8 mouse cellular contexts compared by ENCODE assay signal in genomic region chr11:95040491-95041138, GRCm38 (mm10). TPM values are rescaled to one million over a fixed set of nuclear protein-coding genes. Genes with fewer than 3 reads are reported as not detected.
DNase-seq lines count a peak whose midpoint lies in the region; ATAC-seq and TF ChIP-seq lines count a peak whose summit lies in the region.

No protein-coding gene starts in this region.

- H3K36me3 ChIP-seq in heart, postnatal 0 days (replicated peaks; ENCODE audit: control insufficient read depth, insufficient read depth, low read length): peaks cover 50% of the 10 kb centered on the region
- peaks cover 10% of the 10 kb centered on the region; the same call in 1 of the 2 replicates for H3K36me3 ChIP-seq in lung, postnatal 0 days (ENCODE audit: insufficient read depth, low read length)

- H3K4me2 ChIP-seq in heart, postnatal 0 days (ENCODE audit: low read depth, low read length): peak overlapping the region; percentile 88
- H3K4me2 ChIP-seq in lung, postnatal 0 days (replicated peaks; ENCODE audit: low read depth, low read length): peak overlapping the region; percentile 90

- TF ChIP-seq POLR2A in bone marrow macrophage, adult 2 months (IDR thresholded peaks at IDR 0.05; ENCODE audit: borderline replicate concordance, low read depth, low read length): no peak

- H3K4me1 ChIP-seq in bone marrow macrophage, adult 2 months (ENCODE audit: control insufficient read depth, insufficient read depth, low read length): peaks cover 5% of the 10 kb centered on the region
- peaks cover 11% of the 10 kb centered on the region; the same call in 1 of the 2 replicates for H3K4me1 ChIP-seq in heart, postnatal 0 days (ENCODE audit: control insufficient read depth, insufficient read depth)
- H3K4me1 ChIP-seq in lung, postnatal 0 days (ENCODE audit: insufficient read depth, low read depth, low read length): peaks cover 14% of the 10 kb centered on the region; the same call in 1 of the 2 replicates

- peak overlapping the region; percentile 76 for H3K4me3 ChIP-seq in bone marrow macrophage, adult 2 months (ENCODE audit: insufficient read depth, low read length)
- peak overlapping the region; percentile 71 for H3K4me3 ChIP-seq in heart, postnatal 0 days (ENCODE audit: low read depth, low read length)
- peak overlapping the region; percentile 65 for H3K4me3 ChIP-seq in lung, postnatal 0 days (ENCODE audit: low read depth, low read length)

- peak; percentile 81 for TF ChIP-seq EP300 in heart, postnatal 0 days (IDR thresholded peaks at IDR 0.05; ENCODE audit: low read depth)
- no peak for TF ChIP-seq EP300 in lung, postnatal 0 days (IDR thresholded peaks at IDR 0.05)

- no peak for TF ChIP-seq CTCF in bone marrow macrophage, adult 2 months (IDR thresholded peaks at IDR 0.05; ENCODE audit: low read depth, low read length)
- no peak for TF ChIP-seq CTCF in heart, postnatal 0 days (IDR thresholded peaks at IDR 0.05; ENCODE audit: low read depth)
- no peak for TF ChIP-seq CTCF in lung, postnatal 0 days (IDR thresholded peaks at IDR 0.05)

- peak overlapping the region; percentile 92 for H3K9ac ChIP-seq in heart, postnatal 0 days (replicated peaks; ENCODE audit: low read depth, low read length)
- peak overlapping the region; percentile 67 for H3K9ac ChIP-seq in lung, postnatal 0 days (replicated peaks; ENCODE audit: low read depth)

- no peaks in the 10 kb centered on the region for H3K27me3 ChIP-seq in heart, postnatal 0 days (ENCODE audit: control insufficient read depth, insufficient read depth, low read length)
- H3K27me3 ChIP-seq in lung, postnatal 0 days (replicated peaks; ENCODE audit: insufficient read depth, low read length): no peaks in the 10 kb centered on the region

- no peak overlapping the region for H3K27ac ChIP-seq in bone marrow macrophage, adult 2 months (ENCODE audit: insufficient read depth, low read depth, low read length)
- H3K27ac ChIP-seq in heart, postnatal 0 days (ENCODE audit: low read depth): peak overlapping the region; percentile 90
- H3K27ac ChIP-seq in lung, postnatal 0 days (ENCODE audit: low read length): peak overlapping the region; percentile 90

- H3K9me3 ChIP-seq in heart, postnatal 0 days (replicated peaks; ENCODE audit: control insufficient read depth, low read length): no peaks in the 10 kb centered on the region
- H3K9me3 ChIP-seq in lung, postnatal 0 days (ENCODE audit: low read length): no peaks in the 10 kb centered on the region

- 2% methylated on average over 20 of the region's 20 CpGs for WGBS in heart, postnatal 0 days
- 2% methylated on average over 20 of the region's 20 CpGs for WGBS in lung, postnatal 0 days

- DNase-seq in ES-CJ7 (ENCODE audit: low read depth, low spot score): peak; percentile 36
- DNase-seq in fibroblast of lung, adult 2 months (ENCODE audit: low read depth): peak; percentile 19
- DNase-seq in heart, postnatal 0 days (ENCODE audit: low spot score): peak; percentile 87
- peak; percentile 90 to 97 for DNase-seq in kidney, postnatal 25 days
- peak; percentile 92 for DNase-seq in lung, postnatal 0 days (ENCODE audit: low spot score)
- DNase-seq in ovary, postnatal 10 days (ENCODE audit: low spot score): peak; percentile 39
- peak; percentile 49 for DNase-seq in thymus, postnatal 4 days

- ATAC-seq in heart, postnatal 0 days (ENCODE audit: insufficient read depth, low read depth): peak; percentile 73
- ATAC-seq in lung, postnatal 0 days: peak; percentile 72

RNA-seq across cellular contexts. Expression of gene Pdk2, which starts 0.5 kb away (rescaled TPM):
- 23.4 and 24.5 TPM in 2 replicates for polyA plus RNA-seq in bone marrow macrophage, adult 2 months (2012; ENCODE audit: insufficient read depth, insufficient read length, missing spikeins)
- total RNA-seq in heart, postnatal 0 days (2014; rRNA removed; ENCODE audit: low replicate concordance): 121 and 168 TPM in 2 replicates
- 179 and 186 TPM in 2 replicates for polyA plus RNA-seq in heart, postnatal 0 days (2015; fragmentation: Nextera tagmentation; extraction: Ambion mirVana)
- polyA plus RNA-seq in lung, postnatal 0 days (2015; fragmentation: Nextera tagmentation; extraction: Ambion mirVana): 39.3 and 51.1 TPM in 2 replicates

RNA-seq across cellular contexts. Expression of gene Samd14, which starts 30.9 kb away (rescaled TPM):
- polyA plus RNA-seq in bone marrow macrophage, adult 2 months (2012; ENCODE audit: insufficient read depth, insufficient read length, missing spikeins): not detected in 2 replicates
- 6.2 and 9.5 TPM in 2 replicates for total RNA-seq in heart, postnatal 0 days (2014; rRNA removed; ENCODE audit: low replicate concordance)
- polyA plus RNA-seq in heart, postnatal 0 days (2015; fragmentation: Nextera tagmentation; extraction: Ambion mirVana): 4.6 and 4.8 TPM in 2 replicates
- 5.4 and 5.8 TPM in 2 replicates for polyA plus RNA-seq in lung, postnatal 0 days (2015; fragmentation: Nextera tagmentation; extraction: Ambion mirVana)

RNA-seq across cellular contexts. Expression of gene Itga3, which starts 36.0 kb away (rescaled TPM):
- polyA plus RNA-seq in bone marrow macrophage, adult 2 months (2012; ENCODE audit: insufficient read depth, insufficient read length, missing spikeins): 0.27 and 0.33 TPM in 2 replicates
- 12.2 and 47.8 TPM in 2 replicates for total RNA-seq in heart, postnatal 0 days (2014; rRNA removed; ENCODE audit: low replicate concordance)
- 6.6 and 7.2 TPM in 2 replicates for polyA plus RNA-seq in heart, postnatal 0 days (2015; fragmentation: Nextera tagmentation; extraction: Ambion mirVana)
- 44.3 and 63.1 TPM in 2 replicates for polyA plus RNA-seq in lung, postnatal 0 days (2015; fragmentation: Nextera tagmentation; extraction: Ambion mirVana)

RNA-seq across cellular contexts. Expression of gene Ppp1r9b, which starts 49.8 kb away (rescaled TPM):
- polyA plus RNA-seq in bone marrow macrophage, adult 2 months (2012; ENCODE audit: insufficient read depth, insufficient read length, missing spikeins): 166 and 176 TPM in 2 replicates
- total RNA-seq in heart, postnatal 0 days (2014; rRNA removed; ENCODE audit: low replicate concordance): 27.6 and 38.6 TPM in 2 replicates
- polyA plus RNA-seq in heart, postnatal 0 days (2015; fragmentation: Nextera tagmentation; extraction: Ambion mirVana): 4.5 and 4.7 TPM in 2 replicates
- polyA plus RNA-seq in lung, postnatal 0 days (2015; fragmentation: Nextera tagmentation; extraction: Ambion mirVana): 9.8 and 11.5 TPM in 2 replicates

Comparison
In these comparisons a context has a peak if more than half of its experiments do, and no peak if none do; other contexts are left out.
1. DNase-seq: peak in every context shown above with its lines; median percentile 94 in kidney, postnatal 25 days; 92 in lung, postnatal 0 days; 87 in heart, postnatal 0 days; 49 in thymus, postnatal 4 days; 39 in ovary, postnatal 10 days; 36 in ES-CJ7; 19 in fibroblast of lung, adult 2 months.